Mouse (Mus musculus) lung, adult 2 months (tissue): ENCODE data around the gene Rnf220. TPM values are rescaled to one million over a fixed set of nuclear protein-coding genes. Genes with fewer than 3 reads are reported as not detected.

ENCODE experiments used
- DNase-seq: peaks from one replicate; pipeline ENCODE4 v3.0.0; 2022
- H3K4me1 ChIP-seq: fragments of 200-500 bp; 2 replicates; pipeline ENCODE4 v1.6.1; 2011; ENCODE audit warnings: low read length; ENCODE audit not compliant: control insufficient read depth, insufficient read depth
- H3K4me3 ChIP-seq: fragments of 200-500 bp; replicated peaks from 2 replicates; pipeline ENCODE3; 2011; ENCODE audit warnings: low read depth, mild to moderate bottlenecking, control low read depth, low read length; ENCODE audit errors: extremely low read depth
- CTCF ChIP-seq: fragments of 200-500 bp; IDR thresholded peaks from 2 replicates; pipeline ENCODE4 v1.5.1; 2011; ENCODE audit warnings: mild to moderate bottlenecking, low read length, control low read depth; ENCODE audit not compliant: insufficient read depth
- POLR2A ChIP-seq: fragments of 200-500 bp; IDR thresholded peaks from 2 replicates; pipeline ENCODE4 v1.6.1; 2011; ENCODE audit warnings: low read depth, mild to moderate bottlenecking, control low read depth, low read length, borderline replicate concordance; ENCODE audit errors: extremely low read depth
- WGBS: fragments of 180-500 bp; shearing (Covaris S2); methylation state at CpG from one replicate; pipeline ENCODE4 v1.1.7; 2018; 5-methylcytosine and 5-hydroxymethylcytosine counted together
- polyA plus RNA-seq: library from polyadenylated mRNA; depleted of rRNA; stranded (reverse); fragments of >200 nt; gene quantifications from 2 replicates; pipeline ENCODE4 v1.2.3, GENCODE M21; 2012

Rnf220 gene
- polyA plus RNA-seq, 1 experiment: 108 TPM

DNA sequence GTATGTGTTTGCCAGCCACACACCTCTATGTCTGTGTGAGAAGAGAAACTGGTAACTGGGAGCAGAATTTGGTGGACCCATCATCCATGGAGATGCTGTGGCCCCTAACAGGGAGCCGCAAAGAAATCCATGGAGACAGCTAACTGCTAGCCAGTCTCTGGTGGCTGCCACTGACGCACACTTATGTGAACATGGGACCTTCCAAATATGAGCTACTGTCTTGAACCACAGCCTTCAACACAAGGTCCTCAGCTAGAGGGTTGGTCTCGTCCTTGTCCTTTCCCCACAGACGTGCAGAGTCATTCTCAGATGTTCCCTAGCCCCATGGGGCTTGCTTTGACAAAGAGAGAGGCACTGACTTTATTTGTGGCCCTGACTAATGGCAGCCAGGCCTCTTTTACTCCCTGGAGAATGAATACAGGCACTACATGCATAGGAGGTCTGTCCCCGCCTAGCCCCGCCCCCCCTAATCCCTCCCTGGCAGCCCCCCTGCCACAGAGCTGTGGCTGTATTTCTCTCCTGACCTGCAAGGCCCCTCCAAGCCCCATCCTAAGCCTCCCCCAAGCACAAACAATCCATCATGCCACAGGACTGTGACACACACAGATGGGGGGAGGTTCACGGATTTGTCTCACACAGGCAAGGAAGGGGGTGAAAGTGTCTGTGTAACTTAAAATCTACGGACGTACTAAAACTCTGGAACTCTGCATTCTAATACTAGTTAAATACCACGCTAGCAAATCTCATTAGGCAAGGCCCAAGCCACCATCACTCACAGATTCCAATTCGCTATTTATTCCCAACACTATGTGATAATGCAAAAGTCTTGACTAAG is 16.0 kb downstream of the Rnf220 start:
- H3K4me1 ChIP-seq: peaks cover 4% of the 10 kb centered on the region; the same call in 1 of the 2 replicates
- DNase-seq: no peak
- WGBS: 74% methylated on average over 11 of the region's 11 CpGs
- H3K4me3 ChIP-seq: no peak overlapping the region
- TF ChIP-seq CTCF: no peak
- TF ChIP-seq POLR2A: no peak

DNA sequence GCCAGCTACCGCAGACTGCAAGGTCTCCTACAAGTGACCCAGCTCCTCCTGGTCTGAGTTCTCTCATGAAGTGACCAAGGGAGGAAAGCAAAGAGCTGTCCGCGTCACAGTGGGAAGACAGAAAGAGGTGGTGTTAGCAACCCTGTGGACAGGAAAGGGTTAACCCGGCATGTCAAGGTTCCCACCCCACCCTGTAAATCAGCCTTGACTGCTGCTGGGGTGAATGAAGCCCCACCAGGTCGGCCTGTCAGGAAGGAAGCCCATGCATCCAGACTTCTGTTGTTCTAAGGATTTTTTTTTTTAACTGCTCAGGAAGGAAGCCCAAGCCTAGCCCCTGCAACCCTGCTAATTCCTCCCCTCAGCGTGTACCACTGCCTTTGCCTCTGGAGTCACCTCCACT is 16.9 kb downstream of the Rnf220 start:
- 26% methylated on average over 6 of the region's 6 CpGs for WGBS
- no peak for TF ChIP-seq CTCF
- TF ChIP-seq POLR2A: no peak
- no peak for DNase-seq
- H3K4me1 ChIP-seq: peaks cover 4% of the 10 kb centered on the region; the same call in 1 of the 2 replicates
- H3K4me3 ChIP-seq: no peak overlapping the region

DNA sequence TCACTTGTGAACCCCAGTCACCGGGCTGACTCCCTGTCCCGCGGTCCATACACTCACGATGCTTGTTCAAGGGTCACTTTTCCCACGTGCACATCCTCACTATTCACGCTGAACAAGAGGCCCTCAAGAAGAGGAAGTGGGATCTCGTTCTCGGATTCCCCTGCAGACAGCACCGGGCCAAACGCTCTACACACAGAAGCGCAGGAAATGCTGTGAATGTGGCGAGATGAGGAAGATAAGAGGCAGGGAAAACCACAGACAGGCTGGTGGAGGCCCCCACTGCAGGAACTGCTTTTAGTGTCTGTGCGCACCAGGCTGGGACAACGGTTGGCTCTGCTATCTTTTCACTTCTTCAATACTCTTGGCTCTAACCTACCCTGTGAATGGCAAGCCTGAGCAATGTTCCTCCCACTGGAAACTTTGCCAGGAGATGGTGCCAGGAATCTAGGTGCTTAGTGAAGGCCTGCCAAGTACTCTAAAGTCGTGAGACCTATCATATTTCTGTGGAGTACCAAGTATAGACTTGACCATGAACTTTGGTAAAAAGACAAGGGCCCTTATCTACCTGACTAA is 18.7 kb downstream of the Rnf220 start:
- peak; percentile 28 for DNase-seq
- 0 out of 2 replicates have a peak, but pooled peaks cover 2% of the 10 kb centered on the region for H3K4me1 ChIP-seq
- WGBS: 14% methylated on average over 15 of the region's 15 CpGs
- no peak overlapping the region for H3K4me3 ChIP-seq
- TF ChIP-seq POLR2A: no peak
- TF ChIP-seq CTCF: no peak

DNA sequence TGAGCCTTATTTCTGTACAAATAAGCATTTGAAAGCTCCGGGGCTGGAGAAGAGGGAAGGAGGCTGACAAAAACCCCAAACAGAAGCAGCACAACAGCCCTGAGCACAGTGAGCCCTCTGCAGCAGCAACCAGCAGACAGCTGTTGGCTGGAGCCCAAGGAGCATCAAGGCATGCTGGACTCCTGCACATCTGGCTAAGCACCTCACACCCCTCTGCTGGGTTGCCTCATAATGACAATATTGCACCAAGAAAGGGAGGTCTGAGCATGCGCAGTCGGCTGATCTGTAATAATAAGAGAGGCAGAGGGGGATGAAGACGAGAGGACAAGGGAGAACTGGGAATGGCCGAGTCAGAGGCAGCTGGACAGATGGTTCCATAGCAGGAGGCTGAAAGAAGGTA is 19.5 kb downstream of the Rnf220 start:
- no peak overlapping the region for H3K4me3 ChIP-seq

DNA sequence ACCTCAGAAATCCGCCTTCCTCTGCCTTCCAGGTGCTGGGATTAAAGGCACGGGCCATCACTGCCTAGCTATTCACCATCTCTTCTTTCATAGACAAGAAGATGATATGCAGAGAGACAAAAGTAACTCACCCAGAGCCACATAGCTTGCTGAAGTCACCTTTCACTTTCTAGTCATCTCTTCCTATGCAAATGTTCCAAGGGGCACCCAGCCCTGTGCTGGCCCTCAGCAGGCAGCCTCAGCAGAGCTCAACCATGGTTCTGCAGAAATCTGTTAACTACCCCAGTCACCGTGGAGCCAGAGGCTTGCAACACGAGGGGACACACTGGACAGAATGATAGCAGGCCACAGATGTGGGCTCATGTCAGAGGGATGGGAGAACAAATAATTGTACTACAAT is 20.1 kb downstream of the Rnf220 start:
- Histone ChIP-seq H3K4me3 (no peak overlapping the region), H3K4me1 (0 out of 2 replicates have a peak, but pooled peaks cover 2% of the 10 kb centered on the region)
- TF ChIP-seq CTCF (no peak), POLR2A (no peak)
- DNase-seq: no peak
- WGBS: 64% methylated on average over 4 of the region's 4 CpGs

More for the DNA sequence above, 19.5 kb downstream of the Rnf220 start:
- WGBS: 65% methylated on average over 5 of the region's 5 CpGs
- 0 out of 2 replicates have a peak, but pooled peaks cover 2% of the 10 kb centered on the region for H3K4me1 ChIP-seq
- no peak for DNase-seq
- TF ChIP-seq CTCF (no peak), POLR2A (no peak)

DNA sequence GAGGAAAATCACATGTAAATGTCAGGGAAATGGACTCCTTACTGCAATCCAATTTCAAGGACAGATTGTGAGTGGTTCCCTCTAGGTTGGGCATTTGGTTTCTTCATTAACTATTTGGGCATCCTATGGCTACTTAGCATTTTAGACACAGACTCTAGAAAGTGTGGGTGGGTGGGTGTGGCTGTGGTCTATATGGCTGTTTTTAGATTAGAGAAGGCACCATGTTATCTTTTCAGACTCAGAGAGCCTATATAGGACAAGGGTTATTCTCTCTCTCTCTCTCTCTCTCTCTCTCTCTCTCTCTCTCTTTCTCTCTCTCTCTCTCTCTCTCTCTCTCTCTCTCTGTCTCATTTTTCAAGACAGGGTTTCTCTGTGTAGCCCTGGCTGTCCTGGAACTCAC is 20.5 kb downstream of the Rnf220 start:
- DNase-seq: no peak
- 0 out of 2 replicates have a peak, but pooled peaks cover 2% of the 10 kb centered on the region for H3K4me1 ChIP-seq
- H3K4me3 ChIP-seq: no peak overlapping the region
- TF ChIP-seq POLR2A (no peak), CTCF (no peak)

DNA sequence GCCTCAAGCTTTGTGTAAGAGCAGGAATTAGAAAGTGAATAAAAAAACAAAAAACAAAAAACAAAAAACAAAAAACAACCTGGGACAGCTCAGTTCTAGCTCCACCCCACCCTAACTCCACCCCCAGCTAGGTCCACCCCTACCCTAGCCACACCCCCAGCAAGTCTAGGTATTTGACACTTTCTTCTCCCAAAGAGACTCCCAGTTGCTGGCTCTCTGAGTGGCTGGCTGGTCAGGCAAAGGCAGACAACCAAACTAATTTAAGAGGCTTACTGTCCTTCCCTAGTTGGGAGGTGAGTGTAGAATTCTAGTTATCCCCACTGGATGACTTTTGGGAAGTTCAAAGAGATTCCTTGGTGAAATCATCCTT is 22.9 kb downstream of the Rnf220 start:
- H3K4me1 ChIP-seq: 0 out of 2 replicates have a peak, but pooled peaks cover 2% of the 10 kb centered on the region
- no peak overlapping the region for H3K4me3 ChIP-seq
- TF ChIP-seq POLR2A (no peak), CTCF (no peak)
- DNase-seq: no peak

DNA sequence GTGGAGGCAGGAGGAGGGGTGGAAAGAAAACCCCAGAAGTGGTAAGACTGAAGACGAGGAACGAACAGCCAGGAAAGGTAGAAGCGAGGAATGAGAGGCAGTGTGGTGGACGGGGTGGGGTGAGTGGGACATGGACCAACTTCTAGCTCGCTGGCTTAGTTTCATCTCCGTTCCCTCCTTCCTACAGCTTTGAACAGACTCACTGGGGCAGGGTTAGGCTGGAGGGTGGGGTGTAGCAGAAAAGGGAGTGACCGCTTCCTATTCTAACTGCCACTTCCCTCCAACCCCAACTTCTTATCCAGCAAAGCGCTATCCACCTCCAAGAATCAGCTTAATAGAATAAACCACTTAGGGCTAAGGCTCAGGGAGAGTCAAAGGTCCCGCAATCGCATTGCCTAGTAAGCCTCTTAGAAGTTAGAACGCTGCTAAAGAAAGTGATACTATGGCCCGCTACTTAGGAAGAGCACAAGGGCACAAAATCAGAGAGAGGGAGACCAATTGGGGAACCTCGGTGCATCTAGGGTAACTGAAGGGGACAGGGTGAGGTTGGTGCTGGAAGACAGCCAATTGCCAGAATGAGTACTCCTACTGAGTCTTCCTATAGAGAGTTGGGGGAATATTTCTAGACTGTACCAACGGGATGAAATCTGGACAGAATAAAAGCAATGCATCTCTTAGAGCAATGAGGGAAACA is 23.4 kb downstream of the Rnf220 start:
- WGBS: 42% methylated on average over 14 of the region's 14 CpGs
- Histone ChIP-seq H3K4me3 (no peak overlapping the region), H3K4me1 (0 out of 2 replicates have a peak, but pooled peaks cover 2% of the 10 kb centered on the region)
- TF ChIP-seq CTCF (no peak), POLR2A (no peak)
- no peak for DNase-seq

DNA sequence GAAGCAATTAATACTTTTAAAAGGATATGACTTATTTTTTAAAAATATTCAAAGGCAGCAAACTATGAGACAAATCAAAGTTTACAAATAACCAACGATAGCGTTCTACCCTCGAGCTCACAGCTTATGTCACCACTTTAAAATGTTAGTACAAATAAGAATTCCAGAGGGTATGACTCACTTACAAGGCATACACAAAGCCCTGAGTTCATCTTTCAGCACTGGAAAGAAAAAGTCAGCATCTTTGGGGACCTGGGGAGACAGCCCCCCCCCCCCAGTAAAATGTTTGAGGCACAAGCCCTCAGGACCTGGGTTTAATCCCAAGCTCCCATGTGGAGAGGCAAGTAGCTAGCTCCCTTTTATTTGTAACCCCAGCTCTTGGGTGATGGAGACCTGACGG is 27.4 kb downstream of the Rnf220 start:
- no peak overlapping the region for H3K4me3 ChIP-seq
- 42% methylated on average over 4 of the region's 4 CpGs for WGBS
- DNase-seq: no peak
- no peaks in the 10 kb centered on the region for H3K4me1 ChIP-seq
- TF ChIP-seq POLR2A (no peak), CTCF (no peak)
